Mouse (Mus musculus) kidney, adult 18-20 months (tissue): ENCODE results near the gene Gm44579.
A peak's percentile ranks its signal among the peaks of the same experiment; 100 is the strongest.

ENCODE experiments used
- DNase-seq: peaks from one replicate; pipeline ENCODE4 v3.0.0; 2021

Gm44579 gene

DNA sequence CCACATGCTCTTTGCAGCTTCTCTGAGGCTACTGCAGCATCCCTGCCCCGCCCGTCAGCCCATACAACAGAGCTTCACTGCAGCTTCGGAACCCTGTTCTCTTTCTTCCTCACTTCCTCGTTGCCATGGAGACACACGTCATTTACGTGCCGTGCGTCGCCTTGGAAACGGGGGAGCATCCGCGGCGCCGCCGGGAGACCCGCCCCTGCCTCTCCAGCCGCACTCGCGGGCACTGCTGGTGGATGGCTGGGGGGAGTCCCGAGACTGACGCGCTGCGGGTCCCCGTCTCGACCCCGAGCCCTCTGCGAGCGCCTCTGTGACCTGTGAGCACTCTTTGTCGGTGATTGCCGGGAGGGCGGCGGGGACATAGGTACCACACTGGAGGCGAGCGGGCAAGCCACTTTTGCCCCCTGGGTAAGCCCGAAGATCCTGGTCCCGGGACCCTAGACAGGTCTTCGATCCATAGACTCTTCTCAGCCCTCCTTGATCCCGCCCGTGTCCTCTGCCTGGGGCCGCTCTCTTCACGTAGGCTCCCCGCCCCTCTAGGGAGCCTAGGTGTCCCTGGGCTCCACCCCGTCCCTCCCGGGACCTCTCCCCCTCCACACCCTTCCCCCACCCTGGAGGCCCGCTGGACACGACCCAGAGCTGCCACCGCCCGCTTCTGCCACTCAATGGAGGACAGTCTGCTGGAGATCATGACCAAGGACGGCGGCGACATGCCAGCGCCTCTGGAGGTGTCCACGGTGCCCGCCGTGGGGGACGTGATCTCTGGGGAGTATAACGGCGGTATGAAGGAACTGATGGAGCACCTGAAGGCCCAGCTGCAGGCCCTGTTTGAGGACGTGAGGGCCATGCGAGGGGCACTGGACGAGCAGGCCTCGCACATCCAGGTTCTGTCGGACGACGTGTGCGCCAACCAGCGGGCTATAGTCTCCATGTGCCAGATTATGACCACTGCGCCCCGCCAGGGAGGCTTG lies 52.8 kb downstream of the Gm44579 start:
- DNase-seq = peak; percentile 48

DNA sequence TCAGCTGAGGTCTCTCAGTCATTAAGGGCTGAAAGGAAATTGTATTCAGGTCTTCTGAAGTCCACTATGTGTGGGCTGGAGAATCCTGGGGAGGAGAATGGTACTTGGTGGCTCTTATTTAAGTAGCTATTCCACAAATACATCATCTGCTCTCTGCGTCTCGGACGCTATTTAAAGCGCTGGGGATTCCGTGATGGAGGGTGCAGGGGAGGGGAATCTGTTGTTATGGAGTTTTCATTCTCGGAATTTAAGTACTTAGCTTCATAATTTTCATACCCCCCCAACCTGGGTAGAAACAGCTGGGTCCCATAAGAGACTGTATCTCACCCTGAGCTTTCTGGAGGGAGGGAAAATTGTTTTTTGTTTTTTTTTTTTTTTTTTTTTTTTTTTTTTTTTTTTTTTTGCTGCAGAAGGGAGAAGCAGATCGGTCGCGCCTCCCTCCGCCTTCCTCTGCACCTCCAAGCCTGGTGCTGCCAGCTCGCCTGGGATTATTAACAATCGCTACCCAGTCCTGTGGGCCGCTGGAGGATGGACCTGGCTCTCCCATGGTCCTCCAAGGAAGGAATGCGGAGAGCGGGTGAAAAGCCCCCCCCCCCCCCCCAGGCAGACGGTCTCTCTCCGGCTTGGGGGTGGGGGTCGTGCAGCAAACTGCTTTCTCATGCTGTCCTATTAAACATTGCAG lies 53.7 kb downstream of the Gm44579 start, which contains the start of gene Ccdc184:
Ccdc184 (plus strand) TSS at position 196 of the 682 bp plus-strand sequence.
- no peak for DNase-seq

DNA sequence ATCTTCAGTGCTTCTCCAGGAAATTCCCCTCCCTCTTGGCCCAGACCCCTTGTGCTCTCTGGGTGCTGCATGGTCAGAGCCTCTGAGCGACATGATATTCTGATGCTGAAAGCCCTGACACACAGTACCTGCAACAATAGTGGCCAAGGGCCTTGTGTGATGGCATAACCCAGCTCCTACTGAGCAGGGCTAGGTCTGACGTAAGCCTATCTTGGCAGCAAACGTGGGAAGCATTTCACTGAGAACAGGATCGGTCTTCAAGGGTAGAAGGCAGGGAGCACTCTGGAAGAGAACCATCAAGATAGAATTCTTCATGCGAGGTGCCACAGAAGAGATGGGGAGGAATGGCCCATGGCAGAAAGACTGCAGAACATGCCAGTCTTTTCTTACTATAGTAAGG lies 55.3 kb downstream of the Gm44579 start, which contains the start of gene Asb8:
Asb8 (minus strand) TSS at position 101 of the 400 bp plus-strand sequence.
- no peak for DNase-seq

DNA sequence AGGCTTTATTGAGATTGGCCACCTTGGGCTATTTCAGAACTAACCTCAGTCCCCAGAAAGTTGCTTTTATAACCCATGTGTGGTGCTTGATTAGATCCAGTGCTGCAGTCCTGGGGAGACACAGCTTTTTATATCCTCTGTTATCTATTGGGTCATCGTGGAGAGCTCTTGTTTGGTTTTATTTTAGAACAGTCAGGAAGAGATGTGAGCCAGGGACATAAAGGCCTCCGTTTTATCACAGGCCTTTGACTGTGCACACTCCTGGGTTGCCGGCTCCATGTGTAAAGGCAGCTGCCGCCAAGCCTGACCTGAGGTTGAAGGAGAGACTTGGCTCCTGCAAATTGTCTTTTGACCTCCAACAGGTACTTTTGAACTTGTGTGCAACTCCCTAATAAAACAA lies 58.2 kb downstream of the Gm44579 start:
- DNase-seq = no peak

DNA sequence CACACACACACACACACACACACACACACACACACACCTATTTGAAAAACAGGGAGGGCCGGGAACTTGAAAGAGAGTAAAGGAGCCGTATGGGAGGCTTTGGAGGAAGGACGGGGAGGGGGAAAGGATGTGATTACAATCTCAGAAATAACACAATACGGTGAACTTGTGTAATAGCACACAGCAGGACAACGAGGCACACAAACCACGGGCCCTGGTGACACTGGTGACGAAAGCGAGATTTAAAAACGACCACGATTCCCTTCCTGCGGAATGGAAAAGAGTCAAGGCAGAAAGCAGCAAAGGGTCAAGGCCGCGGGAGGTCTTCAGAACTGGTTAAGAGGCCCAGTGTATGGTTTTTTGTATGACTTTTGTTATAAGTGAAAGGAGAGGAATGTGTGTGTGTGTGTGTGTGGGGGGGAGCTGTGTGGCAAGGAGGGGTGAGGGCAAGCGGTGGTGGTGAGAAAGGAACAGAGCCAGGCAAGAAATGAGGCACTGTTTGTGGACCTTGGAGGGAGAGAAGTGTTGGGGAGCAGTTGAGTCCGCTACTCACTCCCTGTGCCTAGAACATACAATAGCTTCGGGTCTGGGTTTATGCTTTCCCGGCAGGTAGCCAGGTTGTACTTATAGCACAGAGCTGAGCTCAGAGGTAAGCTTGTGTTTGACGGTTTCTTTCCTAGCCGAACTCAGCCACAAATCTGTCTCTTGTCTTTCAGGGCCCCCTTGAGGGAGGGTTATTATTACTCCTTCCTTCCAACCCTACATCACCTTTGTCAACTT lies 59.6 kb downstream of the Gm44579 start:
- no peak for DNase-seq

DNA sequence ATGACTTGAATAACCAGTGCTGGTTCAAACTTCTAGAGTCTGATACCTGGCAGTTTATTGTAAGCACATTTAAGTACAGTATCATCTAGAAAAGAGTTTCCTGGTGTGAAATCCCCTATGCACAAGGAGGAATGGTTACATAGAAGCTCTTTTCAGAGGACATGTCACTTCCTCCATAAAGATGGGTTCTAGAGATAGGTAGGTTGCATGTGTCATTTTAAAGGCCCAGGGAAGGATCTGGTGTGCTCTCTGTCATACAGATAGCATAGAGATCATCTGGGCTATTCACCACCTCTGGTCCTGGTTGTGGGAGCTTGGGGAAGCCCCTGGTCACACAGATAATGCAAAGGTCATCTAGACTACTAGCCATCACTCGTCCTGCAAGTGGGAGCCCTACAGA lies 63.5 kb downstream of the Gm44579 start:
- DNase-seq = no peak

DNA sequence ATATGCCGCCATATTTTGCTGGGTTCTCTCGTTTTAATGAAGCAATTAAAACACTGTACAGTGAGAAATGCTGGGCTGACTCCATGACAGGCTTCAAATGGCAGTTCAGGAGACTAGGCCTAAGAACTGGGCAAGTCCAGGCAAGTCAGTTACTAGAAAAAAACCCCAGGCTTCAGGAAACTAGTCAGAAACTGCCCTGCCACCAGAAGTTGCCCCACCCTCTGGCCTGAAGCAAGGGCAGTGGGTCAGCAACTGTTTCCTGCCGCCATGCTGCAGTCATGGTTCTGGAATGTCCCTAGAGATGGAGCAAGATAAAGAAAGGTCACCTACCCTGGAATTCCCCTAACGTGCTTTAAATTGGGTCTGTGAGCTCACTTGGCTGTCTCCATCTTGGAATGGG lies 64.8 kb downstream of the Gm44579 start:
- no peak for DNase-seq

DNA sequence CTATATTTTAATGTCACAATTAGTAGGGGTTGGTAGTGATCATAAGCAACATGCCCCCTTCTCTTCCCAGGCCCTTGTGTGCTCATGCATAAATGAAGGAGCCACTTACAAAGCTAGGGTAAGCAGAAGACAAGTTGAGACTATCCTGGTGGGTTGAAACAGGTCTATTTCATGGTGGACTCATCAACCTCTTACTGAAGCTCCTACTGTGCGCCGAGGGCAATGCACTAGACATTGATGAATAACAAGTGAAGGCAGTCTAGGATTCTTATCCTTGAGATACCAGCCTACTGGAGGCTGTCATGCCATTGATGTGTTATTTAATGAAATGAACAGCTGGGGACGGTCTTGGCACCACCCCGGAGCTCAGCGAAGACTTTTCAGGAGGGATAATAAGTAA lies 65.5 kb downstream of the Gm44579 start:
- no peak for DNase-seq

DNA sequence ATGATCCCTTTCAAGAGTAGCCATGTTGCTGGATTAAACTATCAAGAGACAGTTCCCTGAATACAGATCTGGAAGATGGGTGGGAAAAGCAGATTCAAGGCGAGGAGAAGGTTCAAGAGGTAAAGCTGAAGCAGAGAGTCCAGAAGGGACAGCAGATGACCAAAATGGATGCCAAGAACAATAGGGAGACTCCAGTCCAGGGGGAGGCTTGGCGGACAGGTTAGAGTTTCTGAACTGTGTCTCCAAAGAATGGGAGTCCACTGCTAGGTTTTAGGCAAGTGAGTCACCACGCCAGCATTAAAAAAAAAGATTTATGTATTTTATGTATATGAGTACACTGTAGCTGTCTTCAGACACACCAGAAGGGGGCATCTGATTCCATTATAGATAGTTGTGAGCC lies 66.1 kb downstream of the Gm44579 start:
- DNase-seq = no peak

DNA sequence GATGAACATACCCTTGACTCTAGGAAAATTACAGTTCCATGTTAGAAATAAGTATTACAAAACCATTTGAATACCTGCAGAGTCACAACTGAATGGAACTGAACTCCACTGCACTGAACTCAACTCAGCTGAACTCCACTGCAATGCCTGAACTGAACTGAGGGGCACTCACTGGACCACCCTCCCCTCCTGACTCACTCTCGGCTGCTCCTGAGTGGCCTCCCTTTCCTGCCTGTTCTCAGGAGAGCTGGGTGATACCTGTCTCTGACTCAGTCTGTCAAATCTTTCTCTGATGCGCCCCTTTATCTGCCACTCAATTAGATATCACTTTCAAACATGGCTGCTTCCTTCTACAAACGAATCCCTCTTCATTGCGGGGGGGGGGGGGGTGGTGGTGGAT lies 66.6 kb downstream of the Gm44579 start:
- no peak for DNase-seq

DNA sequence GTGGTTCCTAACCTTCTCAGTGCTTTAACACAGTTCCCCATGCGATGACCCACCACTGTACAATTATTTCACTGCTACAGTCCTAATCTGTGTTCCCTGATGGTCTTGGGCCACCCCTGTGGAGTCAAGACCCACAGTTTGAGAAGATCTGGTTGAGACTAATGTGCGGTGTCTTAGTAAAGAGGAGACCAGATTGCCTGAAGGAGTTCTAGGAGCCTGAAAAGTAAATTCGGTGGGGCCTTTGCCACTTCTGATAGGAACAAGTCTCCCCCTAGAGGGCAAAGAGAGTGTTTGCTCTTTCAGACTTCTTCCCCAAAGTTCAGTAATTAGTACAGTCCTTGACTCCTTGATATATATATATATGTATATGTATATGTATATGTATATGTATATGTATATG lies 67.2 kb downstream of the Gm44579 start:
- no peak for DNase-seq

DNA sequence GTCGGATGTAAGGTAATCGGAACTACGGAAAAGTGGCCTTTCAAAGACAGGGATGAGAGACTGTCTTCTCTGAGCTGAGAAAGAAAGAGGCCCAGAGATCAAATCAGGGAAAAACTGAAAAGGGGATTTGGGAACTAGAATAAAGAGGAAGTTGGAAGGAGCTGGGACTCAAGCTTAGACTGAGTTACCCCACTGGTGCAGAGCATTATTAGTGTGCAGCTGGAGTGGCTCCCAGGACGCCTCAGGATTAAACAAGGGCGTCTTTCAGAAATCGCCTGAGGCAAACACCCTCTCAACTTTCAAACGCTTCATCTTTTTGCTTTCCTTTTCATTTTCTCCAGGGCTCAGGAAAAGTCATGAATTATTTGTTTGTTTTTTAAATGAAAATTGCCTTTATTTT lies 67.9 kb downstream of the Gm44579 start:
- DNase-seq = no peak

DNA sequence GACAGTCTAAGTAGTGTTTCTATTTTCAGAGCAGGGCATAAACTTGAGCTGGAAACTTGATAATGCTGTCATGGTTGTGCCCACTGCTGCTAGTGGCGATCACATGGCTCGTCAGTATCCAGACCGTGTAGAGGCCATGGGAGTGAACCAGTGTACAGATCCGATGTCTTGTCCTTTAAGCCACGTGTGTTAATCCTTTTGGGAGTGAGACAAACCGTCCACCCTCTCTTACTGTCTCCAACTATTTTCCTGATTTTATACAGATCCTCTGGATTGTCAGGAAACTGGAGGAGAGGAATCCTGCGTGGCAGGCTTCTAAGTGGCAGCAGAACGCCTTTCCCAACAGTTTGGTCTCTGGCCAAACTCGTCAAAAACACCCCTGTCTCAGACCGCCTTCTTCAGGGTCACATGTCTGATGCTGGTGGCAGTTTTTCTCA lies 71.6 kb downstream of the Gm44579 start:
- no peak for DNase-seq

DNA sequence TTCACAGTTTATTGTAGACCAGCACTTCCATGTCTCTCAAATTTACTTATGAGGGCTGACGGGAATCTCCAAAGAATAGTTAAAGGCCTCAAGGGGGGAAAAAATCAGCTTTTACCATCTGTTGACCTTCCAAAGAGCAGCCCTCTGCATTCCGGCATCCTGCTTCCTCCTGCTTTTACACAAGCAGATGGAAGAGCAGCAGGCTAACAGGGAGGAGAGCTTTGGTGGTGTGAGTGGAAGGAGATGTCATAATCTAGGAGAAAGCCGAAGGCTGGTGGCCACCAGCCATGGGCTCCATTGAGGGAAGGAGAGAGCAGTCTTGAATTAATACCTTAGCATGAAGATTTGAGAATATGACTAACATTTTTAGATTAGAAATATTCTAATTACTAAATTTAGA lies 72.4 kb downstream of the Gm44579 start:
- DNase-seq = no peak

DNA sequence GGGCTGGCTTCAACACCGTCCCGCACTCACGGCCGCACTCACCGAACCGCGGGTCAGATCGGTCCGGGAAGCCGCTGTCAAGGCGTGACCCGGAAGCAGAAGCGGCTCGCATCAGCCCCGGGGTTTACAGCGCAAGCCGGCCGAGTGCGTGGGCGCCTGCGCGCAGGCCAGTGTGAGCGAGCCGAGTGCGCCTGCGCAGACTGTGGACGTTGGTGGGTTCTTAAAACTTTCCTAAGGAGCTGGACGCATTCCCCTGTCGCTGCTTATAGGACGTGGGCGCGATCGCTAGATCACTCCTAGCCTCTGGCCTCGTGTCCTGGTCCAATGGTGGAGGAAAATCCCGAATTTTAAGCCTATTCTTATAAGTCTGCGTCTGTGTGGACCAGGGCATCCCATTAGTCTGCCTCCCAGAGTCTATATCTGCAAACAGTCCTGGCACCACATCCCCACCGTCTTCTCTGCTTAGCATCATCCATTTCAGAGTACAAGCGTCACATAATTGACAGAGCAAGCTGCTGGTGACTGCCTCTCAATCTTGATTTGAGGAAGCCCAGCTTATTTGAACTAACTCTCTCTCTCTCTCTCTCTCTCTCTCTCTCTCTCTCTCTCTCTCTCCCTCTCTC lies 75.1 kb downstream of the Gm44579 start:
- DNase-seq = peak; percentile 91

DNA sequence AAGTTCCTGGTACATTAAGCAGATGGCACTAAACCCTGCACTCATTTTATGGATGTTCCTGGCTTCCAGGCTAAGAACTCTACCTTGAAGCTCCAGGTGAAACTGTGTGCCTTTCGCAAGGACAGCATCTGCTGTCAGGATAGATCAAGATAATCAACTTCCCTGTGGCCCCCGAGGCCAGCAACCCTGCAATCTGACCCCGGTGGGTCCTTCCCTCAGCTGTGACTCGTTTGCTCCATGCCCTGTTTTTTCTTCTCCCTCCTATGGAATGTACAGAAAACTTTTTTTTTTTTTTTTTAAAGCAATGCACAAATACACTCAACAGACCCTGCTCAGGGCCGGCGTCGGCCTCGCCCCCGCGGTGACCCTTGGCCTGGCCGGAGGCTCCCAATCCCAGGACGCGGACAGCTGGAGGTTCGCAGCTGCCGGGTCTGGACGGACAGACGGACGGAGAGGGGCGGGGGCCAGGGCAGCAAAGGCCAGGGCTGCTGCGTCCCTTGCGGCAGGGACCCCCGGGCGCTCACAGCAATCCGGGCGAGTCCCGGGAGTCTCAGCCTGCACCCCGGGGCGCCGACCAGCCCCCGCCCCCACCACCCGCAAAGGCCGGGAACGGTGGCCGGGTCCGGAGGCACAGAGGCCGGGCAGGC lies 75.8 kb downstream of the Gm44579 start:
- DNase-seq = no peak

DNA sequence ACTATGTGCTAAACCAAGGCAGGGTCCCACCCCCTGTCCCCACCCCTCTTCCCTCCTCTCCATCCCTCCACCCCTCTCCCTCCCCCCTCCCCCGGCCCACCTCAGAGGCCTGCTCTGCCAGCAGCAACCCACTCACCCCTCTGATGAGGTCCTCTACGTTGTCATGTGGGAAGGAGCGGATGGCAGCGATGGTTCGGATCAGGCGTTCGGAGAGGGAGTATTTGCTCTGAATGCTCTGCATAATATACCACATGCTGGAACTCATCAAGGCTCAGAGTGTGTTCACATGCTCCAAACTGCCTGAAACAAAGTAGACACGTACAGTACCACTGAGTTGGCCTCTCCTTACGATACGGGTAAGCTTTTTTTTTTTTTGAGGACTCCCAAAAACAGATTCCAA lies 78.3 kb downstream of the Gm44579 start:
- DNase-seq = no peak

DNA sequence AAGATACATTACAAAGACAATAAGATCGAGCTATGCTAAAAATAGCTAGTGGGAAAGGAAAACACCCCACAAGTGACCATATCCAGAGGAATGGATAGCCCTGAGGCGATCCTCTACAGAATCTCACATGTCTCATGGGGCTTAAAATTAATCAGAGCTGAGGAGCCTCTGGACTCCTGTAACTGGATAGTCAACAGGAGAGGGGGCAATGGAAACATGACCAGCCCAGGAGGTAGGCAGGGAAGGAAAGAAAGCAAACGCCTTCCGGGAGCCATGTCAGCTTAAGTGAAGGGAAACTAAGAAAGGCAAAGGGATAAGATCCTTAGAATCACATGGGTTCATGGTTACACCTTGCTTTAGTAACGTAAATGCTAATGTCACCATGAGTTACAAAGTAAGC lies 80.0 kb downstream of the Gm44579 start:
- DNase-seq = no peak

DNA sequence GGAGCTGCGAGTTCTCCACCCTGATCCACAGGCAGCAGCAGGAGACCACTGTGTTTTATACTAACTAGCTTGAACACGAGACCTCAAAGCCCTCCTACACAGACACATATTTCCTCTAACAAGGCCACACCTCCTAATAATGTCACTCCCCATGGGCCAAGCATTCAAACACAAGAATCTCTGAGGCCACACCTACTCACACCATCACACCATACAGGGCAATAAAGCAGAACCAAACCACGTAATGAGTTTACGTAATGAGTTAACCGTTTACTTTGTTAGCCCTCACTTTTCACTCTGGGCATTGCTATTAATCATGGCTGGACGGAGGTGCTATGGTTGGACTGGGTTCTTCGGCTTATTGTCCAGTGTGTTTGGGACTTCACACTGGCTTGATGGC lies 81.0 kb downstream of the Gm44579 start:
- no peak for DNase-seq

DNA sequence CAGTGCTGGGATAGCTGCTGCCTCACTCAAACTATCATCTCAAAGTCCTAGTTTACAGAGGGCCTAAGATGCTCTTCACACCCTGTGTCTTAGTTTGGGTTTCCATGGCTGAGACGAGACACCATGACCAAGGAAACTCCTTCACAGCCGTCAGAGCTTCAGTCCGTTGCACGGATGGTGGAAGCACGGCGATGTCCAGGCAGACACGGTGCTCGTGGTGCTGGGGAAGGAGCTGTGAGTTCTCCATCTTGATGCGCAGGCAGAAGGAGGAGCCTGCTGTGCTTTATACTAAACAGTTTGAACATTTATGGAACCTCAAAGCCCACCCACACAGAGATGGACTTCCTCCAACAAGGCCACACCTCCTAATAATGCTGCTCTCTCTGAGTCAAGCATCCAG lies 83.9 kb downstream of the Gm44579 start:
- DNase-seq = no peak
